Mouse (Mus musculus) liver, adult 2 months (tissue): ENCODE results near the gene Gm21887.
"Not testable (repeated sequence)": the region's sequence is repeated elsewhere in the genome, so short reads cannot be mapped to it uniquely, and the experiment has no call there.

Source experiments
- CTCF ChIP-seq: fragments of 200-500 bp; IDR thresholded peaks from 2 replicates; pipeline ENCODE4 v1.5.1; 2011; ENCODE audit warnings: low read depth, low read length, control low read depth
- POLR2A ChIP-seq: fragments of 200-500 bp; IDR thresholded peaks from 2 replicates; pipeline ENCODE4 v1.6.1; 2011; ENCODE audit warnings: low read length, control low read depth; ENCODE audit not compliant: insufficient read depth; ENCODE audit errors: extremely low read depth

- TF ChIP-seq POLR2A, CTCF: not testable (repeated sequence)
Measured at GRCm38 (mm10) chrX:170015883-170016282, 6.4 kb downstream of the Gm21887 start.
